Mouse (Mus musculus): Measurements from ENCODE around the gene Rims4. TPM values are rescaled to one million over a fixed set of nuclear protein-coding genes. Genes with fewer than 3 reads are reported as not detected.

Rims4 gene
- polyA plus RNA-seq, 1 experiment: 13.4 TPM

DNA sequence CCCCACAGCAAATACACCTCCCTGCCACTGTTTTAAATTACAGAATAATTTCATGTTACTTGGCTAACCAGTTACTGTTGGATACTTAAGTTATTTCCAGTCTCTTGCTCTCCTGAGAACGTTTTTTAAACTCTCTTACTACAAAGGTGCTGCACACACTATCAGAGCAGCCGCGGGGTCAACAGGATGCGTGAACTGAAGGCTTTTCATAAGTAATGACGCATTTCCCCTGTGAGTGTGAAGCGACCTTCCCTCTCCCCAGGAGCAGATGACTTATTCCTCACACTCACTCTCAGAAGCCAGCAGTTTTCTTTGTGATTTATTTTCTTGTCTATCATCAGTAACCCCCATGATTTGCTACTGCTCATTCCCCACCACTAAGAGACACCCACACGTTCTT is 13.7 kb upstream of the Rims4 start:
- TF ChIP-seq CTCF (IDR thresholded peaks at IDR 0.05; ENCODE audit: borderline replicate concordance, extremely low read depth, insufficient read depth, insufficient read length) (no peak), POLR2A (IDR thresholded peaks at IDR 0.05; ENCODE audit: borderline replicate concordance, extremely low read depth, insufficient read depth, insufficient read length, poor library complexity, severe bottlenecking) (no peak)
- DNase-seq (ENCODE audit: low read depth): no peak

DNA sequence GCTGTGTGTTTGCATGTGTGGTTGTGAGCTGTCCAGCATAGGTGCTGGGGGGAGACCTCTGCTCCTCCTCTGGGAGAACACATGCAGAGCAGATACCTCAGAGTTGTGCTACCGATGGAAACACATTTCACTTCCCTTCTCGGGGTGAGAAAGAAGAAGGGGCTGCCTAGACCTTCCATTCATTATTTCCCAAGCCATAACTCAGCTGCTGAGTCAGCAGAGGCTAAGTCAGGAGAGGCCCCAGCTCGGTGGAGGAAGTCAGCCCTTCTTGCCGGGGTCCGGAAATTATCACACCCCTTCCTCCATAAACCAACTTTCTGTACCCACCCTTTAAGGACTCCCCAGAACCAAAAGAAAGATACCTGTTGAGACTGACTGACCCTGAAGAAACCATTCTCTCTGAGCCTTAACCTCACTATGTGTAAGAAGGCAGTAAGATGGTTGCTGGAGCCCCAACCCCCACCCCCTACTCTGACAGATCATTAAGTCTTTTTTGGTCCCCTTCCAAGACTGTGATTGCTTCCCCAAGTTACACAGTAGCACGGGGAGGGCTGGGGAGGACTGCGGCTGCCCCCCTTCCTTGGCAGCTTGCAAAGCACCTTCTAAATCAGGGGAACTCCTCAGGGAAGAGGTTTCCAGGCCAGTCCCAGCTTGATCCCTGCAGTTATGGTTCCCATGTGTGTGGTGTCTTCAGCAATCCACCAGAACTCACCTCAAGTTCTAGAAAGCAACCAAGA is 10.1 kb upstream of the Rims4 start:
- TF ChIP-seq CTCF (IDR thresholded peaks at IDR 0.05; ENCODE audit: borderline replicate concordance, extremely low read depth, insufficient read depth, insufficient read length): no peak
- no peak for TF ChIP-seq POLR2A (IDR thresholded peaks at IDR 0.05; ENCODE audit: borderline replicate concordance, extremely low read depth, insufficient read depth, insufficient read length, poor library complexity, severe bottlenecking)
- DNase-seq (ENCODE audit: low read depth): peak; percentile 14

DNA sequence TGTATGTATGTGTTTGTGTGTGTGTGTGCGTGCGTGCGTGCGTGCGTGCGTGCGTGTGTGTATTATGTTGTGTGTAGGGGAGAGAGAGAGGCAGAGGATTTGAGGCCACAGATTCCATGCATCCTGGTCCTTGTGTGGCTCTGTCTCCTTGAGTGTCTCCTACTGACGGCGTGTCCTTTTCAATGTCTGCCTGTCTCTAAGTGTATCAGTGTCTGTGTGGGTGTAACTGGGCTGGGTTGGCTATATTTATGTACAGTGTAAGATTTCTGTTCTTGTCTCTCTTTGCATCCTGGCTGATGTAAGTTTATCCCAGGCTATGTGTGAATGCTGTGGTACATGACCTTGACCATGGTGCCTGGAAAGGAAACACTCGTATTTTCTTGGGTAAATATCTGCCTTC is 6.6 kb upstream of the Rims4 start:
- no peak for DNase-seq (ENCODE audit: low read depth)

DNA sequence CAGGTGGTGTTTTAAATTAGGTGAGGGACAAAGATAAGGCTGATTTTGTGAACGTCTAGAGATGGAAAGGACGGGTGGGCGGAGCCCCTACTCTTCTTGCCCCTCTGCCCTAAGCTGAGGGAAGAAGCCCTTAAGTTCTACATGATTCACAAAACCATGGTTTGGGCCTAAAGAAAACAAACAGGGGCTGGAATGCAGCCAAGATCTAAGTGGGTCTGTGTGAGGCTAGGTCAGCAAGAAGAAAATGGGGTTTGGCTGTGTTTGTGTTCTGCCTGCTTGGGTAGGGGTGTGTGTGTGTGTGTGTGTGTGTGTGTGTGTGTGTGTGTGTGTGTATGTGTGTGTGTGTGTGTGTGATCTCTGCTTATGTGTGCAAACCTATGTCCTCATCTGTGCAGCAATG is 6.0 kb upstream of the Rims4 start:
- TF ChIP-seq POLR2A (IDR thresholded peaks at IDR 0.05; ENCODE audit: borderline replicate concordance, extremely low read depth, insufficient read depth, insufficient read length, poor library complexity, severe bottlenecking) (no peak), CTCF (IDR thresholded peaks at IDR 0.05; ENCODE audit: borderline replicate concordance, extremely low read depth, insufficient read depth, insufficient read length) (no peak)
- DNase-seq (ENCODE audit: low read depth): peak; percentile 35

More for the DNA sequence above, 6.6 kb upstream of the Rims4 start:
- no peak for TF ChIP-seq CTCF (IDR thresholded peaks at IDR 0.05; ENCODE audit: borderline replicate concordance, extremely low read depth, insufficient read depth, insufficient read length)
- no peak for TF ChIP-seq POLR2A (IDR thresholded peaks at IDR 0.05; ENCODE audit: borderline replicate concordance, extremely low read depth, insufficient read depth, insufficient read length, poor library complexity, severe bottlenecking)

DNA sequence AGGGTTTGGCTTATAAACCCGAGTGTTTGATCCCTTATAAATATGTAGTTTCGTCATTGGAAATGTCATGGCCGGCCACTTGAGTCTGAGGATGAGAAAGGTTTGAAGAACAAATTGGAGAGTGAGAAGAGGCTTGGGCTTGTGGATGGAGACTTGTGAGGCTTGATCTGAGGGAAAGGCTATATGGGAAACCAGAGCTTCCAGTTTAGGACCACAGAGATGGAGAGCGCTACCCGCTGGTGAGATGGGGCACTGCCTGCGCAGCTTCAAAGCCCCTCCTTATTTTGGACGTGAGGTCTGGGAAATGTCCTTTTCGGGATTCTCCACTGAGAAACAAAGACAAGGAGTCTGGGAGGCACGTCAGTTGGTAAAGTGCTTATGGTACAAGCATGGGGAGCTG is 4.6 kb upstream of the Rims4 start:
- TF ChIP-seq POLR2A (IDR thresholded peaks at IDR 0.05; ENCODE audit: borderline replicate concordance, extremely low read depth, insufficient read depth, insufficient read length, poor library complexity, severe bottlenecking) (no peak), CTCF (IDR thresholded peaks at IDR 0.05; ENCODE audit: borderline replicate concordance, extremely low read depth, insufficient read depth, insufficient read length) (peak; percentile 20; the same call in 1 of the 2 replicates)
- DNase-seq (ENCODE audit: low read depth): no peak

DNA sequence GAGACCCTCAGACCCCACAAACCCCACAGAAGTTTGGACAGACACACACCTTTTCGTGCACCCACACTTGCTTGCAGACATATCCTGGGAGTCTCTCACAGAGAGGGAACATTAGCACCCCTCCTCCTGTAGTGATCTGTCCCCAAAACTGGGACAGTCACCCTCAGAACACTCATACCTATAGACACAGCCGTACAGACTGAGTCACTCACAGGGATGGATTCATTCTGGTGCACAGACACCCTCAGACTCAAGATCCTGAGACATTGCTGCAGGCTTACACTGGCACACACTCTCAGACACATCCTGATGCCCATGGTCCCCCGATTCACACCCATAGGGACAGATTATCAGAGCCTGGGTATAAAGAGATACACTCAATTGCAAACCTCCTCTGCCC is 1.1 kb upstream of the Rims4 start:
- TF ChIP-seq POLR2A (IDR thresholded peaks at IDR 0.05; ENCODE audit: borderline replicate concordance, extremely low read depth, insufficient read depth, insufficient read length, poor library complexity, severe bottlenecking): no peak
- TF ChIP-seq CTCF (IDR thresholded peaks at IDR 0.05; ENCODE audit: borderline replicate concordance, extremely low read depth, insufficient read depth, insufficient read length): no peak
- DNase-seq (ENCODE audit: low read depth): no peak

DNA sequence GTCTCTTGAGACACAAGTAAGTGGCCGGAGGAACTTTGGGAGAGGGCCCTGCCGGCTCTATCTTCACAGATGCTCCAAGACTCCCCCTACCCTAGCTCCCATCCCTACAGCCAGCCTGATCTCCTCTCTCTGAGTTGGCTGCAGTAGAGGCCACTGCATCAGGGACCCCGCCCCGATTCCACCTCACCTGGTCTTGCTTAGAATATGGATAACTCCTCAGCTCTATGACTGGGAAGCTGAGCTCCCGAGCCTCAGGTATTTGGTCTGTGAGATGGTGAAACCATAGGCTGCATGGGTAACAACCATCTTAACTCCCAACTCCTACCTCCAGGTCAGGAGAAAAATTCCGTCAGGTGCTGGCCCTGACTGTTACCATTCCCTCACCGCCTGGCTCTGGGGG is 1.8 kb downstream of the Rims4 start:
- TF ChIP-seq POLR2A (IDR thresholded peaks at IDR 0.05; ENCODE audit: borderline replicate concordance, extremely low read depth, insufficient read depth, insufficient read length, poor library complexity, severe bottlenecking) (no peak), CTCF (IDR thresholded peaks at IDR 0.05; ENCODE audit: borderline replicate concordance, extremely low read depth, insufficient read depth, insufficient read length) (no peak)
- DNase-seq (ENCODE audit: low read depth): no peak

DNA sequence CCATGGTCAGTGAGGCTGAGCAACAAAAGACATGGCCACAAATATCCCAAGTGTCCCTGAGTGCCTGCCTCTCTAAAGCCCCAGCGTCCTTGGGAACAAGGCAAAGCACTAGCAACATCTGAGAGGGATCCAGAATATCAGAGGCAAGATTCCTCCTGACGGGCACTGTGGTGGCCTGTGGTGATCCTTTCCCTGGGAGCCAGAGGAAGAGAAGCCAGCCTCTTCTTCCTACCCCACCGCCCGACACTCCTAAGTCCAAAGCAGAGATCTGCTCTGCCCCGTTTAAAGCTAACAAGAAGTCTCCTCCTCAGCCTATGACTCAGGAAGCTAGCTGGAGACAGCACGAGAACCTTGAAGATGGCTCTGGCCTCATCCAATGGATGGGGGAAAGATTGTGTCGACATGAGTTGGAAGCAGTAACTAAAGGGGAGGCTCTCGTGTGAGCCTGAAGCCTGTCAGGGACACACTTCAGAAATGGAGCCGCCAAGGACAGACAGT is 3.1 kb downstream of the Rims4 start:
- no peak for DNase-seq (ENCODE audit: low read depth)
- TF ChIP-seq CTCF (IDR thresholded peaks at IDR 0.05; ENCODE audit: borderline replicate concordance, extremely low read depth, insufficient read depth, insufficient read length) (no peak), POLR2A (IDR thresholded peaks at IDR 0.05; ENCODE audit: borderline replicate concordance, extremely low read depth, insufficient read depth, insufficient read length, poor library complexity, severe bottlenecking) (no peak)

DNA sequence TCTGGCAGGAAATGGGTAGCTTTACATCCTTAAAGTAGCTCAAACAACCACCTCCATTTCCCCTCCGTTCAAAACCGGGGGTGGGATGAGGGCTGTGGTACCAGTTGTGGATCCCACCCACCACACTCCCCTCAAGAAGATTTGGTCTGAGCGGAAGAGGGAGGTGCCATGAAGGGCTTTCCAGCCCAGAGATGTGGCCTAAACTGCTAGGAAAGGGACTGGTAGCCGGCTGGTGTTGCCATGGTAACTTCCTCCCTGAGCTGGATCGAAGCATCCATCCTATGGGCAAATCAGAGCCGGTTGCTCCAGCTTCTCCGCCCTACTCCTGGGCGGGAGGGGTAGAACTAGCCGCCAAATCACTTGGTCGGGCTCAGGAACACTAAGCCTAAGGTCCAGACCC is 4.4 kb downstream of the Rims4 start:
- DNase-seq (ENCODE audit: low read depth): peak; percentile 91
- TF ChIP-seq CTCF (IDR thresholded peaks at IDR 0.05; ENCODE audit: borderline replicate concordance, extremely low read depth, insufficient read depth, insufficient read length) (no peak), POLR2A (IDR thresholded peaks at IDR 0.05; ENCODE audit: borderline replicate concordance, extremely low read depth, insufficient read depth, insufficient read length, poor library complexity, severe bottlenecking) (no peak)

DNA sequence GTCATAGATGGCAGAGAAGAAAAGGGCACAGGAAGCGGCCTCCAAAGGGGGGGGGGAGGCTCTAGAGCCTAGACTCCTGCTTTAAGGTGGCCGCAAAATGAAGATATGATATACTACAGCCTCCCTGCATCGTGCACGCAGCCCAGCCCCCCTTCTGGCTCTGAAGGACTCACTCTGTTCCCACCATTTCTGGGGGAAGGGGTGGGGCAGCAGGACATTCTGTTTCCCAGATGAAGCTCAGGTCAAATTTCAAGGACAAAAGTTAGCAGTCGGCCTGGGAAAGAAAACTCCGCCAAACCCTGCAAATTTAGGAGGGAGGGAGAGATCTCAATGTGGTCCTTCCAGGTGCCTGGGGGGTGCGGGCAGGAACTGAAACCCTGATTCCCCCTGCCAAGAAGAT is 4.8 kb downstream of the Rims4 start:
- no peak for TF ChIP-seq CTCF (IDR thresholded peaks at IDR 0.05; ENCODE audit: borderline replicate concordance, extremely low read depth, insufficient read depth, insufficient read length)
- TF ChIP-seq POLR2A (IDR thresholded peaks at IDR 0.05; ENCODE audit: borderline replicate concordance, extremely low read depth, insufficient read depth, insufficient read length, poor library complexity, severe bottlenecking): no peak
- no peak for DNase-seq (ENCODE audit: low read depth)

DNA sequence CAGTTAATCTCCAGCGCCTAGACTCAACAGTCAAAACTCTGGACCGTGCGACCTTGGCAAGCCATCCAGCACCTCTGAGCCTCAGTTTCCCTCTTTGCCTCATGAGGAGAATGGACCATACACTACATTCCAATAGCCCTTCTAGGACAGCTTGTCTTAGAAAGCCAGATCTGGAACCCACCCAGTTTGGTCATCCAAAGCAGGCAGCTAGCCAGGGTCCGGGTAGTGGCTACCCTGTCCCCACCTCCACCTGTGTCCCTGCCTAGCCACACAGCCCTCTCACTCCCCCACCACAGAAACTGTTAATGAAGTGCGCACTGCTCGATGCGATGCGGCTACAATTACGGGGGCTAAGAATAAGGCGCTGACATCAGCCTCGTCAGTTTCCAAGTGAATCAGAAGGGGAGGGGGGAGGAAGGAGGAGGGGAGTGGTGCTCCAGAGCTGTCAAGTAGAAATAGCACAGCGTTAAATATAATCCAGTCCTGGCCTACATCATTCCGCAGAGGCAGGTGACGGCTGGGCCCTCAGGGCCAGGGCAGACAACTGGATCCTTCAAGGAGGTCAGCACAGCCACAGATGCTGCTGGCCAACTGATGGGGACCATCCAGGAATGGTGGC is 6.5 kb downstream of the Rims4 start:
- TF ChIP-seq POLR2A (IDR thresholded peaks at IDR 0.05; ENCODE audit: borderline replicate concordance, extremely low read depth, insufficient read depth, insufficient read length, poor library complexity, severe bottlenecking) (no peak), CTCF (IDR thresholded peaks at IDR 0.05; ENCODE audit: borderline replicate concordance, extremely low read depth, insufficient read depth, insufficient read length) (no peak)
- DNase-seq (ENCODE audit: low read depth): peak; percentile 52

DNA sequence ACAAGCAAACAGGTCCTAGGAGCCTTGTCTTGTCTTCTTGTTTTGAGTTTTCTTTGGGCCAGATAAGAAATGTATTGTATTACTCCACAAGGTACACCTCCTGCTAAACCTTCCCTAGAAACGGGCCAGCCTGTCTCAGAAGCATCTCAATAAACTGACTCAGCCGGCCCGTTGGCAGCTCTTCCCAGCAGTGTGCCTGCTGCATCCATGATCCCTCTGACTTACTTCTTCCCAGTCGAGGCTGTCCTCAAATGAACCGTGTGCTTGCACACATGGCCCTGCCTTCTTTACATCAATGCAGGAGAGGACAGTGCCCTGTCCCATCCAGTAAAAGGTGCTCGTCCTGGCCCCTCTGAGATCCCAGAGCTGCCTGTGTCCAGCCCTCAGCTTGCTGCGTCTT is 8.9 kb downstream of the Rims4 start:
- TF ChIP-seq POLR2A (IDR thresholded peaks at IDR 0.05; ENCODE audit: borderline replicate concordance, extremely low read depth, insufficient read depth, insufficient read length, poor library complexity, severe bottlenecking): no peak
- no peak for TF ChIP-seq CTCF (IDR thresholded peaks at IDR 0.05; ENCODE audit: borderline replicate concordance, extremely low read depth, insufficient read depth, insufficient read length)

More for the DNA sequence above, 8.9 kb downstream of the Rims4 start:
- no peak for DNase-seq (ENCODE audit: low read depth)

All from brain, embryonic 14.5 days (tissue).